Mouse (Mus musculus) ES-E14 (cell line): ENCODE results near the gene Olfr811.

Experiments used
- HCFC1 ChIP-seq: IDR thresholded peaks from 2 replicates; pipeline ENCODE4 v1.6.1; 2012; ENCODE audit warnings: low read length, inconsistent platforms, borderline replicate concordance; ENCODE audit not compliant: insufficient read depth
- MAFK ChIP-seq: IDR thresholded peaks from 2 replicates; pipeline ENCODE4 v1.6.1; 2014; ENCODE audit warnings: mild to moderate bottlenecking, low read depth, low read length, inconsistent platforms; ENCODE audit not compliant: insufficient read depth
- ZNF384 ChIP-seq: IDR thresholded peaks from 2 replicates; pipeline ENCODE4 v1.6.1; 2012; ENCODE audit warnings: low read depth, low read length, inconsistent platforms

DNA sequence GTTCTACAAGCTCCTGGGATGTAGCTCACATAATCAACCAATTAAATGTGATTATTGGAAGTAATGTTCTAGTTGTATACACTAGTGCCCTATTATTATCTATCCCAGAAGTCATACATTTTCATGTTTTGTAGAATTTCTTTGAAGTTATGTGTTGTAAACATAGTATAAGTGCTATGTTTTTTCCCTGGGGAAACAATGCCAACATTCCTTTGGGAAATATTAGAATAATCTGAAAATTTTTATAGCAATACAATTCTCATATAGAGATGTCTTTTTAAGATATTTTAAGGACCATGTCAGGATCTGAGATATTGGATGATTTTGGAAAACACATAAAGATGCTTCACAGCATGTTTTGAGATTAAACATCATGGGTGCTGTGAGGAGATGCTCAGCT, 29.9 kb downstream of the Olfr811 start, which contains the start of gene Olfr809:
- TF ChIP-seq ZNF384 = no peak
- TF ChIP-seq HCFC1 = no peak
- no peak for TF ChIP-seq MAFK
